Mouse (Mus musculus) limb, embryonic 10.5 days (tissue): ENCODE data around the gene Fam122b. TPM values are rescaled to one million over a fixed set of nuclear protein-coding genes. Genes with fewer than 3 reads are reported as not detected.

Source experiments
- polyA plus RNA-seq: library from polyadenylated mRNA; unstranded; fragments of >200 nt; fragmentation: Nextera tagmentation; extraction: Ambion mirVana; gene quantifications from 2 replicates; pipeline ENCODE4 v1.2.1, GENCODE M21; 2016

The Fam122b gene
- polyA plus RNA-seq, 1 experiment from 2014 or later, result 10.3 TPM

Other genes with a start within 250 kb of the Fam122b start
- 7.7 and 10.2 TPM in 2 replicates for gene Plac1, start 29.7 kb downstream of the Fam122b start, polyA plus RNA-seq
- not detected in 2 replicates for gene Fam122c, start 3.6 kb upstream of the Fam122b start, polyA plus RNA-seq
- 29.6 and 35.1 TPM in 2 replicates for gene Mospd1, start 100.7 kb upstream of the Fam122b start, polyA plus RNA-seq
- gene Etd, start 165.1 kb upstream of the Fam122b start, polyA plus RNA-seq, result not detected in 2 replicates